Mouse (Mus musculus) embryonic facial prominence, embryonic 15.5 days (tissue): ENCODE results near the gene Zfp652. TPM values are rescaled to one million over a fixed set of nuclear protein-coding genes. Genes with fewer than 3 reads are reported as not detected.
A peak's percentile ranks its signal among the peaks of the same experiment; 100 is the strongest.
"Not testable (repeated sequence)": the region's sequence is repeated elsewhere in the genome, so short reads cannot be mapped to it uniquely, and the experiment has no call there.

Experiments used
- ATAC-seq: fragments of 200-750 bp; cut with Nextera tagmentation; 2 replicates; pipeline ENCODE4 v1.8.0; 2017; ENCODE audit warnings: low read depth, moderate TSS enrichment; ENCODE audit not compliant: insufficient number of reproducible peaks, low FRiP score, low TSS enrichment
- H3K27ac ChIP-seq: fragments of 300-500 bp; sonication (generic); replicated peaks from 2 replicates; pipeline ENCODE4 v1.5.1; 2015; ENCODE audit warnings: mild to moderate bottlenecking, inconsistent platforms
- H3K27me3 ChIP-seq: fragments of 300-500 bp; sonication (generic); 2 replicates; pipeline ENCODE4 v1.6.1; 2015; ENCODE audit warnings: inconsistent platforms
- H3K36me3 ChIP-seq: fragments of 300-500 bp; sonication (generic); 2 replicates; pipeline ENCODE4 v1.6.1; 2015; ENCODE audit warnings: mild to moderate bottlenecking, inconsistent platforms
- H3K4me1 ChIP-seq: fragments of 300-500 bp; sonication (generic); 2 replicates; pipeline ENCODE4 v1.6.1; 2015; ENCODE audit warnings: inconsistent platforms
- H3K4me2 ChIP-seq: fragments of 300-500 bp; sonication (generic); replicated peaks from 2 replicates; pipeline ENCODE4 v1.6.1; 2015; ENCODE audit warnings: mild to moderate bottlenecking, inconsistent platforms
- H3K4me3 ChIP-seq: fragments of 300-500 bp; sonication (generic); replicated peaks from 2 replicates; pipeline ENCODE4 v1.5.1; 2015; ENCODE audit warnings: mild to moderate bottlenecking, inconsistent platforms
- H3K9ac ChIP-seq: fragments of 300-500 bp; sonication (generic); 2 replicates; pipeline ENCODE4 v1.6.1; 2015; ENCODE audit warnings: inconsistent platforms
- H3K9me3 ChIP-seq: fragments of 300-500 bp; sonication (generic); replicated peaks from 2 replicates; pipeline ENCODE4 v1.6.1; 2016; ENCODE audit warnings: inconsistent platforms
- WGBS: fragments of 180-500 bp; shearing (Covaris S2); methylation state at CpG from one replicate; pipeline ENCODE4 v1.1.7; 2015; 5-methylcytosine and 5-hydroxymethylcytosine counted together
- polyA plus RNA-seq: library from polyadenylated mRNA; unstranded; fragments of >200 nt; fragmentation: Nextera tagmentation; extraction: Ambion mirVana; gene quantifications from 2 replicates; pipeline ENCODE4 v1.2.1, GENCODE M21; 2015

Gene Zfp652
- polyA plus RNA-seq, result 25.6 and 26.7 TPM in 2 replicates

DNA sequence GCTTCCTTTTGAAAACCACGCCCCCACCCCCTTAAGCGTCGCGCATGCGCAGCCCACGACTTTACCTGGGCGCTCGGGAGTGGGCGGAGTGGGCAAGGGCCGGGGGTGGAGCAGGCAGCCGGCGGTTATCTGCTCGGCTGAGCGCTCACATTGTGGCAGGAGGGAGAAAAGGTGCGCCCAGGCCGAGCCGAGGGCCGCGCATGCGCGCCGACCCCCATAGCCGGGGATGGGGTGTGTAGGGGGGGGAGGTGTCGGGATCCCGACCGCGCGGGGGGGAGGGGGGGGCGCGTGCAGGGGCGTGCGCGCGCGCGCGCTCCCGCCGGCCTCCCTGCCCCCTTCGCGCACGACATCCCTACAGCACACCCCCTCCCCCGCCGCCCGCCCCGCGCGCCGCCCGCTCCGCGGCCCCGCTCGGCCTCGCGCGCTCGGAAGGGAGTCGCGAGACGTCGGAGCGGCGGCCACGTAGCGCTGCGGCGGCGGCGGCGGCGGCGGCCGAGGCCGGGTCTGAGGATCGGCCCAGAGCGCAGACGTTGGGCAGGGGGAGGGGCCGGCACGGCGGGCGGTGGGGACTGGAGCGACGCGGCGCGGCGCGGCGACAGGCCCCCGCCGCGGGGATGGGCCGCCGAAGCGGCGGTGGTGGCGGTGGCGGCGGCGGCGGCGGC lies at the start of gene Zfp652:
Gene Zfp652 (plus strand): TSS at position 111 of the 662 bp plus-strand sequence.
- peak within 1 kb of the TSS; percentile 92 for H3K4me3 ChIP-seq
- H3K27ac ChIP-seq, result peak within 1 kb of the TSS; percentile 97
- no peaks in the 10 kb centered on the region for H3K9me3 ChIP-seq
- H3K36me3 ChIP-seq, result no peaks in the 10 kb centered on the region
- H3K27me3 ChIP-seq, result no peaks in the 10 kb centered on the region
- WGBS, result under 1% methylated on average over 28 of the region's 103 CpGs
- H3K4me1 ChIP-seq, result peaks cover 32% of the 10 kb centered on the region
- H3K4me2 ChIP-seq, result peak within 1 kb of the TSS; percentile 85
- peak within 1 kb of the TSS; percentile 73 for H3K9ac ChIP-seq
- ATAC-seq, result peak; percentile 92

DNA sequence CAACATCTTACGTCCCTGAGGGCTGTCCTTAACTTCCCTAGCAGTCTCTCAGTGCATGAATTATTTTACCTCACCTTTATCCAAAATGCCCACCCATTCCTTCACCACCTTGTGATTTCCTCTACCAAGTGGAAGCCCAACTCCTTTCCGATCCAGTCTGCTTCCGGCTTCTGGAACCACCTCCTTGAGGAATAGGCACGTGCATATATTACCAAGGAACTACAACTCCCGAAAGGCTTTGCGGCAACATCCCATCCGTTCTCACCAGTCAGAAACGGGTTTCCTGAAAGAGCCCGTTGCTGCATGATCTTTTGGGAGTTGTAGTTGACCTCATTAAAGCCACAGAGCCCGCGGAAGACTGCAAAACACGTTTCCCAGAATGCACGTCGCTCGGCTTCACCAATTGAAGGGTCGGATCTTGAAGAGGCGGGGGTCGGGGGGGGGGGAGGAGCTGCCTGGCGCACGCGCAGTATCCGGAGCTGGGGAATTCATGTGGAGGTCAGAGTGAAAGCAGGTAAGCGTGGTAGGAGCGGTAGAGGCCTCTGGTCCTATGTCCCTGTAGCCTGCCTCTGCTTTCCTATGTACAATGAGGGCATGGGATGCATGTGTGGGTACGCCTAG lies 45.8 kb upstream of the Zfp652 start, which contains the start of gene Phb:
Gene Phb (plus strand): TSS at position 429 of the 621 bp plus-strand sequence.
- 2% methylated on average over 25 of the region's 25 CpGs for WGBS
- Histone ChIP-seq H3K4me1 (peaks cover 9% of the 10 kb centered on the region), H3K9me3 (no peaks in the 10 kb centered on the region), H3K4me2 (peak within 1 kb of the TSS; percentile 73), H3K27me3 (no peaks in the 10 kb centered on the region), H3K4me3 (peak within 1 kb of the TSS; percentile 64), H3K36me3 (peaks cover 24% of the 10 kb centered on the region), H3K27ac (peak within 1 kb of the TSS; percentile 73), H3K9ac (peak within 1 kb of the TSS; percentile 53)
- ATAC-seq, result peak; percentile 95

DNA sequence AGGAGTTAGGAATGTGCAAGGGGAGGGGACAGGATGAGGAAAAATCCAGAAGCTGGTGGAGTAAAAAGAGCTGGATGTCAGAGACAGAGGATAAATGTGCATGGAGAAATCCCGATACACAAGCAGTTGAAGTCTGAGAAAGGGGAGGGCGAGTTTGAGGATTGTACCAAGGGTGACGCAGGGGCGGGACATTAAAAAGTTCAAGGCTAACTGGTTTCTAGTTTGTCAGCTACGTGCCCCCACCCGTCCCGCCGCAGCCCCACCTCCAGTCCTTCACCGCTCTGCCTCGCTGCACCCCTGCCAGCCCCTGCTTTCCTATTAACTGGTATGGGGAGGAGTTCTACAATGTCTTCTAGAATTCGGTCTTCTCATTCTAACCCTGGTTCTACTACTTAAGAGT lies 45.3 kb upstream of the Zfp652 start:
- no peak for ATAC-seq
- peak overlapping the region; percentile 73 for H3K4me2 ChIP-seq

DNA sequence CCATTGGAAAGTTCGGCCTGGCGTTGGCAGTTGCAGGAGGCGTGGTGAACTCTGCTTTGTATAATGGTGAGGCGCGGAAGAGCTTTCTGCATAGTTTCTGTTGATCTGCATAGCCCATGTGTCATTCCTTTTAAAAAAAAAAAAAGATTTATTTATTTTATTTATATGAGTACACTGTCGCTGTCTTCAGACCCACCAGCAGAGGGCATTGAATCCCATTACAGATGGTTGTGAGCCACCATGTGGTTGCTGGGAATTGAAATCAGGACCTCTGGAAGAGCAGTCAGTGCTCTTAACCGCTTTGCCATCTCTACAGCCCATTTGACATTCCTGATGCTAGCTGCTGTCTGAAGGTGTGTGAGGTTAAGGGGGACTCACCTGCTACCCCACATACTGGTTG lies 44.4 kb upstream of the Zfp652 start:
- not testable (repeated sequence) for H3K27me3 ChIP-seq, ATAC-seq, H3K9me3 ChIP-seq, H3K9ac ChIP-seq, H3K27ac ChIP-seq, H3K4me1 ChIP-seq
- H3K4me2 ChIP-seq, result peak overlapping the region; percentile 73
- peaks cover 35% of the 10 kb centered on the region for H3K36me3 ChIP-seq
- H3K4me3 ChIP-seq, result peak overlapping the region; percentile 64; the same call in 1 of the 2 replicates
- 93% methylated on average over 7 of the region's 7 CpGs for WGBS

More for the DNA sequence above, 45.3 kb upstream of the Zfp652 start:
- peaks cover 9% of the 10 kb centered on the region for H3K4me1 ChIP-seq
- 1% methylated on average over 11 of the region's 11 CpGs for WGBS
- H3K27ac ChIP-seq, result peak overlapping the region; percentile 73
- H3K36me3 ChIP-seq, result peaks cover 30% of the 10 kb centered on the region
- H3K9ac ChIP-seq, result peak overlapping the region; percentile 53
- peak overlapping the region; percentile 64 for H3K4me3 ChIP-seq
- no peaks in the 10 kb centered on the region for H3K27me3 ChIP-seq
- H3K9me3 ChIP-seq, result no peaks in the 10 kb centered on the region

DNA sequence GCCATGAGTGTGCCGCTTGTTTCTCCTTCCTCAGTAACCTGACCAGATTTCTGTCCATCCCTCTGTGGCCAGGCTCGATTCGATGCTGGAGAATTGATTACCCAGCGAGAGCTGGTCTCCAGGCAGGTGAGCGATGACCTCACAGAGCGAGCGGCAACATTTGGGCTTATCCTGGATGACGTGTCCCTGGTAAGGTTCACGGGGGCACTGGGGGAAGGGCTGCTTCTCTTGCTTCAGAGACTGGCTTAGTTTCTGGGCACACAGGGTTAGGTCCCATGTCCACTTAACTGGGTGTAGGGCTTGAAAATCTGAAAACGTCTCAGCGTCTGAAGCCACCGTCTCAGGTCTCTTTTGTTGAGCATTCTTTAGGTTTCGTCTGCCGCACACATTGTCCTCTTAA lies 37.0 kb upstream of the Zfp652 start:
- Histone ChIP-seq H3K27me3 (no peaks in the 10 kb centered on the region), H3K4me1 (peaks cover 29% of the 10 kb centered on the region), H3K4me3 (no peak overlapping the region), H3K4me2 (no peak overlapping the region), H3K27ac (no peak overlapping the region), H3K36me3 (peaks cover 75% of the 10 kb centered on the region), H3K9ac (no peak overlapping the region), H3K9me3 (no peaks in the 10 kb centered on the region)
- 84% methylated on average over 14 of the region's 14 CpGs for WGBS
- ATAC-seq, result no peak

DNA sequence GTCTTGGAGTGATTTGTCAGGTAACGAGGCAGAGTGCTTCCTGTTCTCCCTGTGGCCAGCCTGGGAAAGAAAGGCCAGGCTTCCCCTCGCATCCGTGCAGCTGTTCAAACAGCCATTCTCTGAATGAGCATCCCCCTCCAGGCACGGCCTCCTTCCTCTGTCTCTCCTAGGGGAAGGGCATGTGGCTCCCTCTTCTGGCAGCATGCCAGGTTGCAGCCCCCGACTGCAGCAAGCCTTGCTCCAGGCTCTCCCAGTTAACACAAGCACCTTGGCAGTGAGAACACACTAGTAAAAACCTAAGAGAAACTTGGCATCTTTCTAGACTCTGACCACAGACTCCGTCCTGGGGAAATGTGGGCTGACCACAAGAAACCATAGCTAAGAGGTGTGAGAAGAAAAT lies 36.2 kb upstream of the Zfp652 start:
- no peak overlapping the region for H3K4me3 ChIP-seq
- H3K27me3 ChIP-seq, result no peaks in the 10 kb centered on the region
- H3K27ac ChIP-seq, result no peak overlapping the region
- H3K4me2 ChIP-seq, result no peak overlapping the region
- ATAC-seq, result peak; percentile 43
- H3K9ac ChIP-seq, result no peak overlapping the region
- peaks cover 33% of the 10 kb centered on the region for H3K4me1 ChIP-seq
- 12% methylated on average over 6 of the region's 6 CpGs for WGBS
- peaks cover 72% of the 10 kb centered on the region for H3K36me3 ChIP-seq
- H3K9me3 ChIP-seq, result no peaks in the 10 kb centered on the region

DNA sequence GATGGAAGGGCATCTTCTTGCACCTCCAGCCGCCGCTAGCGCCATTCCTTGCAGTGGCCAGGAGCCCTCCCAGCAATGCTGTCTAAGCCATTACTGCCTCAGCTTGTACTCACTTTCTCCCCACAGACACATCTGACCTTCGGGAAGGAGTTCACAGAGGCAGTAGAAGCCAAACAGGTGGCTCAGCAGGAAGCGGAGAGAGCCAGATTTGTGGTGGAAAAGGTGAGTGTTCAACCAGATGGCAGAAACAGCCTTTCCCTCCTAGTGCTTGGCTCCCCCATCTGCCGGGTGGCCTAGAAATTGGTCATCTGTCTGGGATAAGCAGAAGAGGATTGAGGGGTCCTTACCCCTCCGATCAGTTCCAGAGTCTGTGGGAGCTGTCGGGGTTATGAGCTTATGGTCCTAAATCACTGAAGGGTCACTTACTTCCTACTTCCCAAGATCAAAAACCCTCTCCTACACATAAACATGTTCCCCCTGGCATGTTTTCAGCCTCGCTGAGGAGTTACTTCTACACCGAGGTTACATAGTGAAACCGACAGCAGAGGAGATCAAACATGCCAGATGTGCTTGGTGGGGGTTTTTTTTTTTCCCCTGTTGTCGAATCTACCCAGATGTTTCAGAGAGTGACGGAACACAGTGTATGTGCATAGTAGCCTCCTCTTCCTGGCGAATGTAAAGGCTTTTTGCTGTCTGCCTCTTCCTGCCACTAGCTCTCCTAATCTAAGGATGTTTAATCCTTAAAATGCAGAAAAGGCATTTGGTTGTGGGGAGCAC lies 34.4 kb upstream of the Zfp652 start:
- Histone ChIP-seq H3K9ac (no peak overlapping the region), H3K27me3 (no peaks in the 10 kb centered on the region), H3K9me3 (no peaks in the 10 kb centered on the region), H3K27ac (peak overlapping the region; percentile 2; the same call in 1 of the 2 replicates), H3K4me3 (no peak overlapping the region), H3K36me3 (peaks cover 60% of the 10 kb centered on the region), H3K4me2 (no peak overlapping the region), H3K4me1 (peaks cover 45% of the 10 kb centered on the region)
- no peak for ATAC-seq
- WGBS, result 71% methylated on average over 14 of the region's 14 CpGs

DNA sequence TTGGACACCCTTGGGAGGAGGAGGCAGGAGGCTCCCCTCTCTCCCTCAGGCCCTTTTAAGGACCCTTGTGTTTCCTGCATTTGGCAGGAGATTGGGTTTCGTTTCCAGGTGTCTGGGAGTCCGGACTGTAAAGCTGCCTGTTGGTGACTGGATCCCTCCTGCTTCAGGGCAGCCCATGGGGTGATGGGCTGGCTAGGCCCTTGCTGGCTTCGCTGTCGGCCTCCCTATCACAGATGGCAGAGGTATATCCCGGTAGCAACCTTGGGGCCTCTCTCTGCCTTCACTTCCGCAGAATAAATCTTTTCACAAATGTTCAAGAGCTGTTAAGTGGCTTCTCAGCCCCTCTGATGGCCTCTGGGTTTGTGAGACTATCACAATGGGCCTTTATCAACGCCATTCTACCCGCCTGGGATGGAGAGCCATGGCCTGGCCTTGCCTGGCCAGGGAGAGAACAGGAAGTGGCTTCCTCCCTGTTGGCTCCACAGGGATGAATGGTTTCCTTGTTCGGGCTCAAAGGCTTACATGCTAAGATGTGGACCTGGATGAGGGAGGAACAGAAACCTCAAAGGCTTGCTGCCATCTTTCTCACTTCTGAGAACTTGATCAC lies 30.4 kb upstream of the Zfp652 start:
- no peak overlapping the region for H3K9ac ChIP-seq
- H3K4me3 ChIP-seq, result no peak overlapping the region
- H3K27ac ChIP-seq, result peak overlapping the region; percentile 4; the same call in 1 of the 2 replicates
- H3K4me1 ChIP-seq, result peaks cover 33% of the 10 kb centered on the region
- no peaks in the 10 kb centered on the region for H3K9me3 ChIP-seq
- H3K27me3 ChIP-seq, result no peaks in the 10 kb centered on the region
- ATAC-seq, result no peak
- WGBS, result 51% methylated on average over 9 of the region's 9 CpGs
- peaks cover 35% of the 10 kb centered on the region for H3K36me3 ChIP-seq
- H3K4me2 ChIP-seq, result no peak overlapping the region

DNA sequence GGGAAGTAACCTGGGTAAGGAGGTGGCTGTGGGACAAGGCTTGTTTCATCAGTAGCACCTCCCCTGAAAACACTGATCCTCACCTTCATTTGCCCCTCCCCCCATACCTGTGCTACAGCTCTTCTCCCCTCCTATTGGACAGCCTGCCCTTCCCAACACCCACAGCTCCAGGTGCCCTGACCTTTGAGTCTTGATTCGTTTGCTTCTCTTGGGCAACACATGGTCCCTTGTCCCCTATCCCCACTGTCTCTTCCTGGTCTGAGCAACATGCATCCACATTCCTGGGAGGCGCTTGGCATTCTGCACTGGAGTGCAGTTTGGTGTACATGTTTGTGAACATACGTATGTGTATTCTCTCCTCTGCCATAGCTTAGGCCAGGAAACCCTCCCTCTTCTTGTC lies 29.5 kb upstream of the Zfp652 start:
- H3K4me1 ChIP-seq, result peaks cover 26% of the 10 kb centered on the region
- no peak overlapping the region for H3K27ac ChIP-seq
- WGBS, result 73% methylated on average over 3 of the region's 3 CpGs

DNA sequence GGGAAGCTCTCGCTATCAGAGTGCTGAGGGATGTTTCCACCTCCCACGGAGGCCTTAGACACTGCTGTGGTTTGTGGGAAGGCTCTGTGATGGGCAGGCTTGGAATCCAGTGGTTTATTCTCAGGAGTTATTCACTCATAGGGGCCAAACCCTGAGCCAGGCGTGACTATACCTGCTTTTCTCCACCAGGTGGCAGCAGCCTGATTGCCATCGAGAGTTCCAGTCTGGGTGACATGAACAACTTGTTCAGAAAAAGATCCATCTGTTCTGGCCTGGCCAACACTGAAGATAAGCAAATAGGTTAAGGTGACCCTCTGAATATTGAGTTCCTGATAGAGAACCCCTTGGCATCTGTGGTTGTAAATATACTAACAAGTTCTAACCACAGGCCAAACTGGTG lies 26.4 kb upstream of the Zfp652 start:
- H3K36me3 ChIP-seq, result 0 out of 2 replicates have a peak, but pooled peaks cover 6% of the 10 kb centered on the region
- under 1% methylated on average over 4 of the region's 4 CpGs for WGBS
- ATAC-seq, result no peak

More for the DNA sequence above, 29.5 kb upstream of the Zfp652 start:
- H3K36me3 ChIP-seq, result peaks cover 27% of the 10 kb centered on the region
- H3K9me3 ChIP-seq, result no peaks in the 10 kb centered on the region
- no peak for ATAC-seq
- no peak overlapping the region for H3K4me3 ChIP-seq
- H3K9ac ChIP-seq, result no peak overlapping the region
- H3K4me2 ChIP-seq, result no peak overlapping the region
- no peaks in the 10 kb centered on the region for H3K27me3 ChIP-seq

More for the DNA sequence above, 26.4 kb upstream of the Zfp652 start:
- peaks cover 32% of the 10 kb centered on the region for H3K4me1 ChIP-seq
- no peaks in the 10 kb centered on the region for H3K9me3 ChIP-seq
- no peak overlapping the region for H3K27ac ChIP-seq
- no peak overlapping the region for H3K9ac ChIP-seq
- no peak overlapping the region for H3K4me2 ChIP-seq
- H3K27me3 ChIP-seq, result no peaks in the 10 kb centered on the region
- no peak overlapping the region for H3K4me3 ChIP-seq
